Mouse (Mus musculus) ES-E14 (cell line): ENCODE measurements around the gene Yjefn3.

Experiments used
- CHD2 ChIP-seq: IDR thresholded peaks from 2 replicates; pipeline ENCODE4 v1.6.1; 2014; ENCODE audit warnings: mild to moderate bottlenecking, low read depth, low read length, inconsistent platforms
- MAFK ChIP-seq: IDR thresholded peaks from 2 replicates; pipeline ENCODE4 v1.6.1; 2014; ENCODE audit warnings: mild to moderate bottlenecking, low read depth, low read length, inconsistent platforms; ENCODE audit not compliant: insufficient read depth
- ZC3H11A ChIP-seq: IDR thresholded peaks from 2 replicates; pipeline ENCODE4 v1.6.1; 2012; ENCODE audit warnings: low read depth, mild to moderate bottlenecking, inconsistent platforms, low read length, borderline replicate concordance
- ZNF384 ChIP-seq: IDR thresholded peaks from 2 replicates; pipeline ENCODE4 v1.6.1; 2012; ENCODE audit warnings: low read depth, low read length, inconsistent platforms

DNA sequence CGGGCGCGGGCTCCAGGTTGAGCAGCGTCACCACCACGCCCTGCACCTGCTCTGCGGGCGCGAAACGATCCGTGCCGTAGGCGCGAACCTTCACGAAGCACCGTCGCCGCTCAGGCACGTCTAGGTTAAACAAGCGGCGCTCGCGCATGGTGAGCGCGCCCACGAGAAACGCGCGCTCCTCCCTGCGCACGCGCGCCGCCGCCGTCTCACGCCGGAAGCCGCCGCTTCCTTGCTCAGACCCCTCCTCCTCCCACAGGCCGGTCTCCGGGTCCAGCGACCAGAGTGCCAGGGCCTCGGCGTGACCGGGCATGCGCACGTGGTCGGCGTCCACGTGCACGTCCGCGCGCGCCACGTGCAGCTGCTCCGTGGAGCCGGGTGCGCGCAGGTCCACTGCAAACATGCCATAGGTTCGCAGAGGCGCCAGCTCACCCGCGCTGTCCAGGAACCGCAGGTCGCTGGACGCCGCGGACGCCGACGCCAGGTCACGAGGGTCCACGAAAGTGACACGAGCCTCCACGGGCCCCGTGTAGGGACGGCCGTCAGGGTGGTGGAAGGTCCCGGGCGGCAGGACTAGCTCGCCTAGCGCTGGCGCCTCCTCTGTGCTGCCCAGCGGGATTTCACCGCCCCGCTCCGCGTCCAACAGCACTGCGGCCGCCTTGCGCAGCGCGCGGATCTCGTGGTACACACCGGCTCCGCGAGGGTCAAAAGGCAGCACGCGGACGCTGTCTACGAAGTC lies 20.3 kb downstream of the Yjefn3 start:
- TF ChIP-seq ZC3H11A (no peak), ZNF384 (no peak), MAFK (no peak), CHD2 (no peak)
